ENCODE assay signal across 22 mouse cellular contexts in genomic region chr8:115528879-115529278, GRCm38 (mm10).
"Had no signal": no experiment of that assay in that cellular context is flagged by ENCODE, and none has a peak within 500 bp of the region (broad histone marks: within the 10 kb centered on the region; RNA-seq: fewer than 3 reads in every experiment).

No protein-coding gene starts in this region.

- ATAC-seq: hindbrain, postnatal 0 days; inflammation-experienced regulatory T-cells, adult 6 months; intestine, embryonic 15.5 days; intestine, embryonic 16.5 days; intestine, postnatal 0 days had no signal

- H3K4me3 ChIP-seq: heart, embryonic 10.5 days; heart, embryonic 12.5 days; heart, embryonic 13.5 days; heart, embryonic 15.5 days; hindbrain, embryonic 10.5 days; hindbrain, embryonic 13.5 days; intestine, embryonic 15.5 days; kidney, embryonic 15.5 days; layer of hippocampus, adult 2 months; left cerebral cortex, adult 2 months had no signal

- H3K27ac ChIP-seq: heart, embryonic 15.5 days; hindbrain, embryonic 13.5 days; hindbrain, postnatal 0 days; intestine, embryonic 15.5 days; kidney, postnatal 0 days; layer of hippocampus, adult 2 months; left cerebral cortex, adult 2 months had no signal

- H3K4me2 ChIP-seq: heart, embryonic 11.5 days; heart, embryonic 12.5 days; hindbrain, embryonic 13.5 days had no signal

- H3K9ac ChIP-seq: heart, embryonic 12.5 days; heart, embryonic 13.5 days; heart, embryonic 15.5 days; hindbrain, embryonic 13.5 days; intestine, embryonic 15.5 days; kidney, embryonic 15.5 days had no signal

- H3K4me1 ChIP-seq: hindbrain, embryonic 13.5 days had no signal

- H3K9me3 ChIP-seq: heart, embryonic 10.5 days; heart, embryonic 12.5 days; heart, embryonic 13.5 days; heart, embryonic 15.5 days; hindbrain, embryonic 10.5 days; hindbrain, embryonic 13.5 days; intestine, embryonic 15.5 days; kidney, embryonic 15.5 days had no signal

- H3K27me3 ChIP-seq: heart, embryonic 12.5 days; heart, embryonic 13.5 days; heart, embryonic 15.5 days; hindbrain, embryonic 13.5 days; intestine, embryonic 15.5 days; kidney, embryonic 15.5 days had no signal

- DNase-seq: heart, postnatal 14 days; heart, postnatal 36 days; kidney, adult 11 months; kidney, postnatal 10 days; layer of hippocampus, adult 9-11 months; layer of hippocampus, postnatal 36 days had no signal

- H3K36me3 ChIP-seq: heart, embryonic 10.5 days; heart, embryonic 12.5 days; heart, embryonic 13.5 days; heart, embryonic 15.5 days; hindbrain, embryonic 10.5 days; hindbrain, embryonic 13.5 days; intestine, embryonic 15.5 days; kidney, embryonic 15.5 days had no signal
